Mouse (Mus musculus): Measurements from ENCODE around the gene Gm43552. TPM values are rescaled to one million over a fixed set of nuclear protein-coding genes. Genes with fewer than 3 reads are reported as not detected.
"Not testable (repeated sequence)": the region's sequence is repeated elsewhere in the genome, so short reads cannot be mapped to it uniquely, and the experiment has no call there.

Gm43552 gene
- polyA plus RNA-seq, 1 experiment: not detected

DNA sequence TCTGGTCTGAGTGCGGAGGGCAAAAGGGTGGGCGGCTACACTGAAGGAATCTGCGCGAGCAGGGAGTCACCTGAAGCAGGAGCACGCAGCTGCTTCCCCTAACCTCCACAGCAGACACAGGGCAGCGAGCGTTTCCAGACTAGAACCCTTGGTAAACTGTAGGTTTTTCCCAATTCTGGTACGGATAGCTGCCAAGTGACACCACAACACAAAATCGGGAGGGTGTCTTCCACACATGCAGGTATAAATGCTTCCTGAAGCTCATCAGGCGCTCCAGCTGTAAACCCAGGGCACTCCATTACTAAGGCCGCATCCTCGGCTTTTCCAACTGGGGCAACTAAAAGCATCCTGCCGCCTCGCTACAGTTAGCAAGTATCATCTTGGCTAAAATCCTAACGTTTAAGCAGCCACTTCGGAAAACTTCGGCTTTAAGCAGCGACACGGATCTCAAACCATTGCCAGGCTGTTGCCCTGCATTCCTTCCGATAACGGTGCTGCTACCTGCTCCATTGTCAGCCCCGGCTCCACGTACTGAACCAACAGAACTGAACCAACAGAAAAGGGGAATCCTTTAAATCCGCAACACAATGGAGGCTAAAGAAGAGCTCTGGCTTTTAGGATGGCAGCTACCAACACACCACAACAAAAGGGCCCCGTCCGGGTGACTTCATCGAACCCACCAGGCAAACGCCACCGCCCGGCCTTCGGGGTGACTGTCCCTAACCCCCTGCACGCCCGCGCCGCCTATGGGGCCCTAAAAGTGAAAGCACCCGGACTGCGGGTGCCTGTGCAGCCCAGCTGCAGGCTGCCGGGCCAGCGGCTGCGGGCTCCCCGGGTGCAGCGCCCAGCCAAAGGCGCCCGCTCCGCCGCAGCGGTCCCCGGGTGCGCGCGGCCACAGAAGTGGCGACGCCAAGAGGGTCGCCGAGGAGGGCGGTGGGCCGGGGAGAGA is 592 bp downstream of the Gm43552 start:
- DNase-seq (ENCODE audit: extremely low spot score in 1 of 2, low spot score in 1 of 2): peak in 1 of 2 experiments; percentile 60

DNA sequence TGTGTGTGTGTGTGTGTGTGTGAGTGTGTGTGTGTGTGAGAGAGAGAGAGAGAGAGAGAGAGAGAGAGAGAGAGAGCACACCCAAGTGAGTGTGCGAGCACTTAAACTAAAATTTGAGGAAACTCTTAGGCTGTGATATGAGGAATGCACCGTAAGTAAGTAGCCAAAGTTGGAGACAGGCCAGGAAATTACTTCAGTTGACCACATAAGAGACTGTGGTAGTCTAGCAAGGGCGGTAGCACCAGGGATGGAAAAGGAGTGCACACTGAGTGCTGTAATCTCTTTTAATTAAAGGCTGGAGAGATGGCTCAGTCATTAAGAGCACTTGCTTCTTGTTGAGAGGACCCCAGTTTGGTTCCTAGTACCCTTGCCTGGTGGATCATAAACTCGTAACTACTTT is 2.8 kb downstream of the Gm43552 start:
- DNase-seq (ENCODE audit: extremely low spot score in 1 of 2, low spot score in 1 of 2): no peak

DNA sequence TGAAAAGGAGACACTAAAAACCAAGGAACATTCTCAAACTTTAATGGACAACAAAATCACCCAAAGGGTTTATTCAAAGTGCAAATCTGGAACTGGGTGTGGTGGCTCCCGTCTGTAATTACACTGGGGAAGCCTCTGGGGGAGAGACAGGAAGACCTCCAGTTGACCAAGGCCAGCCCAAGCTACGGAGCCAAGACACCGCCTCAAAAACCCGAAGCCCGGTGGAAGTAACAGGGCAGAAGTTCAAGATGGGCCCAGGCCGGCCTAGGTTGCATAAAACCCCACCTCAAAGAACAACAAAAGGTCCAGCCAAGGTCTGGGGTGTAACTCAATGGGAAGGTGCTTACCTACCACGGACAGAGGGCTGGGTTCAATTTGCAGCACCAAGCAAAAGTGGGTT is 3.9 kb downstream of the Gm43552 start:
- DNase-seq (ENCODE audit: extremely low spot score in 1 of 2, low spot score in 1 of 2): no peak

- no peak for DNase-seq (ENCODE audit: extremely low spot score in 1 of 2, low spot score in 1 of 2)
These were observed 5.3 kb downstream of the Gm43552 start for GRCm38 (mm10) chr5:65487381-65487780.

DNA sequence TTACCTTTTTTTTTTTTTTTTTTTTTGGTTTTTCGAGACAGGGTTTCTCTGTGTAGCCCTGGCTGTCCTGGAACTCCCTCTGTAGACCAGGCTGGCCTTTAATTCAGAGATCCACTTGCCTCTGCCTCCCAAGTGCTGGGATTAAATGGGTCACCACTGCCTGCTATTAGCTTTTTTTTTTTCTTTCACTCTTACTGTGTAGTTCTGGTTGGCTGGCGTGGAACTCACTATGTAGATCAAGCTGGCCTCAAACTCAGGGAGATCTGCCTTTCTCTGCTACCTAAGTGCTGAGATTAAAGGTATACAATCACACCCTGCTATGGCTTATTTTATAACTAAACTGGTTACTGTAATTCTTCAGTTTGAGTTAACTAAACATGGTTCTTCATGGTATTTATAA is 6.1 kb downstream of the Gm43552 start:
- no peak for DNase-seq (ENCODE audit: extremely low spot score in 1 of 2, low spot score in 1 of 2)

DNA sequence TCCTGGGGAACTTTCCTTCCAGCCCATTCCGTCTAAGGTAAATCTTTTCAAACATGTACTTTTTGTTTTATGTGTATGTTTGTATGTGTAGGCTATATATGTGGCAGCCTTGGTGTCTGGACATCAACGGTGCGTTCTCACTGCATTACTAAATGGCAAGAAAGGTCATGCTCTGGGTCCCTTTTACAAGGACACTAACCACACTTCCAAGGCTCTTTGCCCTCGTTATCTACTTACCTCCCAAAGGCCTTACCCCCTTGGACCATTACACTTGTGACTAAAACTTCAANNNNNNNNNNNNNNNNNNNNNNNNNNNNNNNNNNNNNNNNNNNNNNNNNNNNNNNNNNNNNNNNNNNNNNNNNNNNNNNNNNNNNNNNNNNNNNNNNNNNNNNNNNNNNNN is 9.6 kb downstream of the Gm43552 start:
- DNase-seq (ENCODE audit: extremely low spot score in 1 of 2, low spot score in 1 of 2): no peak

DNA sequence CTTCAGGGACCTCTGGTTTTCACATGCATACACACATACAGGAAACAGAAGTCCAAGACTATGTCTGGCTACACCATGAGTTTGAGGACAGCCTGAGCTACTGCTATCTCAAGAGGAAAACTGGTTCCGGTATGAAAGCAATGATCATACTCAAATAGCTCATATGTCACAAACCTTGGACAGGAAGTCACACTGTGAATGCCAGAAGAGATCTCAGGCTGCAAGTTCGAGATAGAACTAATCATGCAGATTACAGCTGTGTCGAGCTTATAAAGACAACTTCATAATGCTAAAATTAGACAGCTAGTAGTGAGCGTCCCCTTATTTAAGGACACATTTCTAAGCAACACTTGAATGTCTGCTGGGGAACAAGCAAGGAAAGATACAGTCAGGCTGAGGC is 12.1 kb downstream of the Gm43552 start:
- DNase-seq (ENCODE audit: extremely low spot score in 1 of 2, low spot score in 1 of 2): no peak

DNA sequence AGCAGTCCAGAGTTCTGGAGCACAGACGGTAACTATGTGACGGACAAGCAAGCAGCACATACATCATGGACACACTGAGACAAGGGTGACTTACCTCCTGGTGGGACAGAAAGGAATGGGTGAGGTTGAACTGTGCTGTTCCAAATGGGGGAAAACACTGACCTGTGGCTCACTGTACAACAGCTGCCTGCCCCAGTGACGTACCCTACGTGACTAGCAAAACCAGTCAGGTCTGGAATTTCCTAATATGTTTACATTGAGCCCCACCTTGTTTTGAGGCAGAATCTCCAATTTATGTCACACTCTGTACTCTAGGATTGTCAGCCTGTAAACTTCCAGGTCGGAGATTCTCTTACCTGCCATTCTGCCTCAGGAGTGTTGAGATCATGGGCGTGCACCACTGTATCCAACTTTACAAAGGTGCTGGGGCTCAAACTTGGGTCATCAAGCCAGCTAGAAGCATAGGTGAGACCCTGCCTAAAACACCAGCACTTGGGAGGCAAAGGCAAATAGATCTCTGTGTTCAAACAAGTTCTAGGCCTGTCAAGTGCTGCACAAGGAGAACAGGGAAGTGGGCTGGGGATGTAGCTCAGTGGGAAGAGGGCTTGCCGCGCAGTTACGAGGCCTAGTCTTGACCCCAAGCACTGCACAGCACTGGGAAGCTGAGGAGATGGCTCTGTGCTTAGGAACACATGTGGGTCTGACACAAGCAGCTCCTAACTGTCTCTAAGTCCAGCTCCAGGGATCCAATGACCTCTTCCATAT is 12.8 kb downstream of the Gm43552 start:
- no peak for DNase-seq (ENCODE audit: extremely low spot score in 1 of 2, low spot score in 1 of 2)

GRCm38 (mm10) chr5:65478224-65478623 is 14.4 kb downstream of the Gm43552 start:
- DNase-seq (ENCODE audit: extremely low spot score in 1 of 2, low spot score in 1 of 2): no peak

DNA sequence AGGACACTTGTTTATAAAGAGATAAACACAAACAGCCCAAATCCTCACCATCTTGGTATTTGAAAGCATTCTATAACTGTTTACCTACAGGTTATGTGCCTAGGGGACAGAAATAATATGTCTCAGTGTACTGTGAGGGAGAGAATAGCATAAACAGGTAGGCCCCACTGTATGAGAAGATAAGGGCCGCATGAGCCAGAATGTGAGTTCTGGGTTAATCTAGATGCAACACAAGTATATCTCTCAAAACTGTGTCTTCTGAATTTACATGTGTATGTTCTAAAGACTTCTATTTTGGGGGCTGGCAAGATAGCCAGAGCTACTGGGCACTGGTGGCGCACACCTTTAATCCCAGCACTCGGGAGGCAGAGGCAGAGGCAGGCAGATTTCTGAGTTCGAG is 15.9 kb downstream of the Gm43552 start:
- DNase-seq (ENCODE audit: extremely low spot score in 1 of 2, low spot score in 1 of 2): not testable (repeated sequence)

DNA sequence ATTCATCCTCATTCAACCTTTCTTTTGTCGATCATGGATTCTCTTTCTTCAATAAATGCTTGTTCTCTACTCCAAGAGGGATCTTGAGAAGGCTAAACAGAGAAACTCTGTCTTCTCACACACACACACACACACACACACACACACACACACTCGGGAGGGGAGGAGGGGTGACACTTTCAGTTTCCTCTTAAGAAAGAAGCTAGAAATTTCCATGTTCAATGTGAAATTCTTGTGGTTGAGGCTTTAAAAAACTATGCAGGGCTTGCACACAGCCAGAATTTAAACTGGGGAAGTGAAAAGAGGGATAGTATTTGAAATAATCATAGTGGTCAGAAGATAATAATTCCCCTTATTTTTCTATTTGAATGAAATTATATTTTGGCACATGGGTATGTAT is 16.8 kb downstream of the Gm43552 start:
- DNase-seq (ENCODE audit: extremely low spot score in 1 of 2, low spot score in 1 of 2): no peak

DNA sequence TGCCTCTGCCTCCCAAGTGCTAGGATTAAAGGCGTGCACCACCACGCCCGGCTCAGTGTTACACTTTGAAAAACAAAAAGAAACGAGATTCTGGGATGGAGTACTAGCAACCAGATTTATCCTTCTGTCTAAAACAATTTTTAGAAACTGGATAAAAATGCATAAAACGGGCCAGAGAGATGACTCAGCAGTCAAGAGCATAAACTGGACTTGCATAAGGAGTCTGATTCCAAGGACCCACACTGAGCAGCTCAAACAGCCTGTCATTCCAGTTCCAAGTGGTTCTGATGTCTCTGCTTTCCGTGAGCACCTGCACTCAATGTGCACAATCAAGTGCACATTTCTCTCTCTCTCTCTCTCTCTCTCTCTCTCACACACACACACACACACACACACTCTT is 22.9 kb downstream of the Gm43552 start:
- peak; percentile 51 to 69 for DNase-seq (ENCODE audit: extremely low spot score in 1 of 2, low spot score in 1 of 2)

- DNase-seq (ENCODE audit: extremely low spot score in 1 of 2, low spot score in 1 of 2): no peak
These were observed 25.7 kb downstream of the Gm43552 start for GRCm38 (mm10) chr5:65466911-65467310.

DNA sequence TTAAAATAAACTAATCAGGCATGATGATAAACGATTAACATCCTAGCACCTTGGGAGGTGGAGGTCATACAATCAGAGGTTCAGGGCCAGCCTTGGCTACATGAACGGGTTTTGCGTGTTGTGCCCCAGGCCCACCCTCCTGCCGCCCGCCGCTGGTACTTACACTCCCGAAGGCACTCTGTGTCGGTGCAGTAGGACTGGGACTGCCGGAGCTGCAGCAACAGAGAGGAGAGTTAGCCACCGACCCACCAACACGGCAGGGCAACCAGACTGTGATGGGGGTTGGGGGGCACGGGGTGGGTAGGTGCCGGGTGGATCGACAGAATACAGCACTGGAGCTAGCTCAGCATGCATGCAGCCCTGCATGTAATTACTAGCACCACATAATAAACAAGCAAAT is 32.3 kb downstream of the Gm43552 start:
- no peak for DNase-seq (ENCODE audit: extremely low spot score in 1 of 2, low spot score in 1 of 2)

- no peak for DNase-seq (ENCODE audit: extremely low spot score in 1 of 2, low spot score in 1 of 2)
These were observed 33.2 kb downstream of the Gm43552 start for GRCm38 (mm10) chr5:65459454-65459853.

DNA sequence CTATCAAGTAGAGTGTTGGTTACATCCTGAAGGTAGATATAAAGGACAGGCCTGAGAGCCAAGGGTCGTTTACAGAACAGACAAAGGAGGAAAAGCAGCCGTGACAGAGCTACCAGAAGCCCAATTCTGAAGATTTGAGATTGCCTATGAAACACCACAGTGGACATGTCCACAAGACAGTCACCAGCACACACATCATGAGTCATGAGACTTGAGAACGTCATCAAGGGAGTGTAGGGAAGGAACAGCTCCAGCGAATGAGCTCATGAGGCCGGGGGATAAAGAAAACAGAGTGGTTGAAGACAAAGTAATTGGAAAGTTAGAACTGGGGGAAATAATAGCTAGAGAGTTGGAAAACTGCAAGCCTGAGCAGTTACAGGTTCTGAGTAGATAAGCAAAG is 34.8 kb downstream of the Gm43552 start:
- DNase-seq (ENCODE audit: extremely low spot score in 1 of 2, low spot score in 1 of 2): no peak

DNA sequence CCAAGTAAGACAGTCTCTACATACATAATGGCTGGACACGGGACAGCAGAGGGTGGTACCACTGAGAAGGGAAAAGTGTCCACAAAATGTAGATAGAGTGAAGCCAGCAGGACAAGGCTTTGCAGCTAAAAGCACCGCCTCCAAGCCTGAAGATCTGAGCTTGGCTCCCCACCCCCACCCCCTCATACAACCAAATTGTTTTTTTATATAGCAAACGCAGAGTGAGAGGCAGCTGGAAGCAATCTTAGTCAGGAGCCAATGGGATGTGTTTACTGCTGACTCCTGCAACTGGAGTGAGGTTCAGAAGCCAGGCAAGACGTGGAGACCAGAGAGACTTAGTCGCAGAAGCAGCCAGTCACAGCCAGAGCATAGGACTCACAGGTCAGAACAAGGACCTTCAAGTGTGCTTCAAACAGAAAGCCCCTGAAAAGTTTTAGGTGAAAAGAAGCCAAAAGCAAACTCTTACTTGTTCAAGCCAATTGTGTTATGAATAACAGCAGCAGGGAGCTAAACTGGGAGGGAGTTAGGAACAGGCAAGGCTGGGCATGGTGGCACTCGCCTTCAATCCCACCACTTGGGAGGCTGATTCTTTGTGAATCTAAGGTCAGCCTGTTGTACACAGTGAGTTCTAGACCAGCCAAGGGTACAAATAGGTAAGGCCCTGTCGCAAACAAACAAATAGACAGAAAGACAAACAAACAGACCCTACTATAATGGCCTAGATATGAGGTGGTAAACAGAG is 35.4 kb downstream of the Gm43552 start:
- DNase-seq (ENCODE audit: extremely low spot score in 1 of 2, low spot score in 1 of 2): no peak

- DNase-seq (ENCODE audit: extremely low spot score in 1 of 2, low spot score in 1 of 2): no peak
These were observed 37.9 kb downstream of the Gm43552 start for GRCm38 (mm10) chr5:65454771-65455170.

DNA sequence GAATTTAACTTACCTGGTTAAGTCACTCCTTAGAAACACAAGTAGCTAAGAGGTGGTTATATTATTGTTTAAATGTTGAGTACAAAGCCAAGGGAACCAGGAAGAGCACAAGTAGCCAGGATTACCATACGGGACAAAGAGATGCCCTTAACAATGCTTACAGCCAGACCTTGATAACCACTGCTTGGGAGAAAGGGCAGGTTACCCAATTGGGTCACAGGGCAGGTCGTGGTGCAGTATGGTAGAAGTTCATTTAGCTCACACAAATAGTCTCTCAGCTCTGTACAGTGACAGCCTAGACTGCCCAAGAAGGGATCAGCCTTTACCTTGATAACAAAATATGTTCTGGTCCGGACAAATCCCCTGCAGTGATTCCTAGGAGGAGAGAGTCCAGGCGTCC is 43.7 kb downstream of the Gm43552 start:
- no peak for DNase-seq (ENCODE audit: extremely low spot score in 1 of 2, low spot score in 1 of 2)

DNA sequence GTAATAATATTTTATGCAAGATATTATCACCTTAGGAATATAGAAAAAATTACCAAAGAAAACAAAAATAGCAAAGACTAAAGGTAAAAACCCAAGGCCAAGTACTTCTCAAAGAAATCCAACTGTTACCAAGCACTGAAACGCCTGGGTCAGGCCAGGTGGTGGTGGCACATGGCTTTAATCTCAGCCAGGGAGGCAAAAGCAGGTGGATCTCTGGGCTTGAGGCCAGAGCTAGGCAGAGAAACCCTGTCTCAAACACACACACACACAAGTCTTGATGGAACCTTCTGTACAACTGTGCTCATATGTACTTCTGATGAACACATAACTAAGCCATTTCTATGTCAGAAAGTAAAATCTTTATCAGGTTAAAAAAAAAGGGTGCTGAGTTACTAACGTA is 44.8 kb downstream of the Gm43552 start:
- DNase-seq (ENCODE audit: extremely low spot score in 1 of 2, low spot score in 1 of 2): no peak

DNA sequence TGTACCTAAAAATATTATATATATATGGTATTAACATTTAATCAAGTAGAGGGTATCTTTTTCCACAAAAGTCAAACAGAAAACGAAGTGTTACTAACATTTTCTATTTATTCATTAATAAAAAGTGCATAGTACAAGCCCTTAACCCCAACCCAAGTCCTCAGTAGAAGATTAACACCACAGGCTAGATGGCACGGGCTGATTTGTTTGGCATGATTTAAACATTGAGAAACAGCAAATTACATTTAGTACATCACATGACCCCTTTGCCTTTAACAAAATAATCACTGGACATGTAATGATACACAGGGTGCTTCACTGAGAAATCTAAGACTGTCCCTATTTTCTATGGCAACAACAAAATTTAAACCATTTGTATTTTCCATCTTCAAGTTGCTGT is 45.9 kb downstream of the Gm43552 start:
- DNase-seq (ENCODE audit: extremely low spot score in 1 of 2, low spot score in 1 of 2): no peak
